Mouse (Mus musculus) testis, adult 2 months (tissue): ENCODE measurements around the gene Mpv17. TPM values are rescaled to one million over a fixed set of nuclear protein-coding genes. Genes with fewer than 3 reads are reported as not detected.

Experiments used
- H3K27ac ChIP-seq: fragments of 200-500 bp; 2 replicates; pipeline ENCODE4 v1.5.1; 2012; ENCODE audit warnings: low read depth, low read length; ENCODE audit not compliant: control insufficient read depth, insufficient read depth
- H3K27me3 ChIP-seq: fragments of 200-500 bp; 2 replicates; pipeline ENCODE4 v1.6.1; 2012; ENCODE audit warnings: mild to moderate bottlenecking, low read length, moderate library complexity; ENCODE audit not compliant: control insufficient read depth, insufficient read depth
- H3K36me3 ChIP-seq: fragments of 200-500 bp; 2 replicates; pipeline ENCODE4 v1.6.1; 2012; ENCODE audit warnings: mild to moderate bottlenecking, low read length; ENCODE audit not compliant: control insufficient read depth, insufficient read depth
- H3K4me1 ChIP-seq: fragments of 200-500 bp; 2 replicates; pipeline ENCODE4 v1.6.1; 2012; ENCODE audit warnings: low read length; ENCODE audit not compliant: control insufficient read depth, insufficient read depth
- H3K4me3 ChIP-seq: fragments of 200-500 bp; 2 replicates; pipeline ENCODE4 v1.5.1; 2012; ENCODE audit warnings: low read depth, mild to moderate bottlenecking, low read length, moderate library complexity, mixed read lengths; ENCODE audit not compliant: control insufficient read depth
- CTCF ChIP-seq: fragments of 200-500 bp; IDR thresholded peaks from 2 replicates; pipeline ENCODE4 v1.5.1; 2012; ENCODE audit warnings: low read depth, mild to moderate bottlenecking, inconsistent platforms, low read length, moderate library complexity; ENCODE audit not compliant: control insufficient read depth, insufficient read depth, insufficient replicate concordance
- POLR2A ChIP-seq: fragments of 200-500 bp; IDR thresholded peaks from 2 replicates; pipeline ENCODE4 v1.6.1; 2012; ENCODE audit warnings: low read depth, mild to moderate bottlenecking, inconsistent platforms, low read length, moderate library complexity; ENCODE audit not compliant: control insufficient read depth
- polyA plus RNA-seq: library from polyadenylated mRNA; depleted of rRNA; stranded (reverse); fragments of >200 nt; gene quantifications from 2 replicates; pipeline ENCODE4 v1.2.3, GENCODE M21; 2012; rRNA removed

Gene Mpv17
- polyA plus RNA-seq = 11.2 and 14.3 TPM in 2 replicates

GRCm38 (mm10) chr5:31154152-31154553, at the start of gene Mpv17:
Gene Mpv17 (minus strand): TSS chr5:31154251.
- H3K27ac ChIP-seq = peak within 1 kb of the TSS; percentile 54
- H3K4me3 ChIP-seq = peak within 1 kb of the TSS; percentile 81
- TF ChIP-seq POLR2A (peak; percentile 84), CTCF (no peak)
- peaks cover 5% of the 10 kb centered on the region for H3K4me1 ChIP-seq
- no peaks in the 10 kb centered on the region for H3K27me3 ChIP-seq
- peaks cover 1% of the 10 kb centered on the region for H3K36me3 ChIP-seq

- Histone ChIP-seq H3K27me3 (no peaks in the 10 kb centered on the region), H3K4me1 (peaks cover 6% of the 10 kb centered on the region), H3K4me3 (peak overlapping the region; percentile 95), H3K36me3 (peaks cover 5% of the 10 kb centered on the region), H3K27ac (peak overlapping the region; percentile 97)
- no peak for TF ChIP-seq CTCF
Measured at GRCm38 (mm10) chr5:31202933-31203332, 48.9 kb upstream of the Mpv17 start.

GRCm38 (mm10) chr5:31201742-31202590, 47.9 kb upstream of the Mpv17 start, which contains the start of gene Zfp513:
Gene Zfp513 (minus strand): TSS chr5:31202303.
- TF ChIP-seq POLR2A (peak; percentile 93), CTCF (peak; percentile 38; the same call in 1 of the 2 replicates)
- H3K27ac ChIP-seq = peak within 1 kb of the TSS; percentile 97
- H3K4me1 ChIP-seq = peaks cover 6% of the 10 kb centered on the region
- no peaks in the 10 kb centered on the region for H3K27me3 ChIP-seq
- peaks cover 3% of the 10 kb centered on the region for H3K36me3 ChIP-seq
- H3K4me3 ChIP-seq = peak within 1 kb of the TSS; percentile 95

- TF ChIP-seq CTCF (no peak), POLR2A (no peak)
- Histone ChIP-seq H3K4me3 (peak overlapping the region; percentile 95), H3K27me3 (no peaks in the 10 kb centered on the region), H3K4me1 (peaks cover 6% of the 10 kb centered on the region), H3K27ac (peak overlapping the region; percentile 85), H3K36me3 (peaks cover 2% of the 10 kb centered on the region)
Measured at GRCm38 (mm10) chr5:31201042-31201741, 47.1 kb upstream of the Mpv17 start.

DNA sequence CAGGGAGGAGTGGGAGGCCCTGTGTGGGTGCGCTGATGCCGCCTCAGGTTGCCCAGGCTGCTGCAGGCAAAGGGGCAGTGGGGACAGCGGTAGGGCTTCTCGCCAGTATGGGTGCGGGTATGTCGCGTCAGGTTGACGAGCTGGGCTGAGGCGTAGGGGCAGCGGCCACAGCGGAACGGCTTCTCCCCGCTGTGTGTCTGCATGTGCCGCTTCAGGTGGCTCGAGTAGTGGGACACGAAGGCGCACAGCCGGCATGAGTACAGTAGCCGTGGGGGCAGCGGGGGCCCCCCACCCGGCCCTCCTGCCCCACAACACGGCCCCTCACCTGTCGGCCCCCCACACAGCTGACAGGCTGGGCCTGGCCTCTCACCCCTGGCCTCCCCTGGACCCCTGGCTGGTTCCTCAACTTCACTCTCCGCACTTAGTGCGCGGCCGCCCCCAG, 46.3 kb upstream of the Mpv17 start:
- Histone ChIP-seq H3K4me1 (peaks cover 6% of the 10 kb centered on the region), H3K27me3 (no peaks in the 10 kb centered on the region), H3K4me3 (no peak overlapping the region), H3K36me3 (no peaks in the 10 kb centered on the region; the same call in none of the 2 replicates), H3K27ac (no peak overlapping the region)
- TF ChIP-seq POLR2A = no peak
- TF ChIP-seq CTCF = no peak

DNA sequence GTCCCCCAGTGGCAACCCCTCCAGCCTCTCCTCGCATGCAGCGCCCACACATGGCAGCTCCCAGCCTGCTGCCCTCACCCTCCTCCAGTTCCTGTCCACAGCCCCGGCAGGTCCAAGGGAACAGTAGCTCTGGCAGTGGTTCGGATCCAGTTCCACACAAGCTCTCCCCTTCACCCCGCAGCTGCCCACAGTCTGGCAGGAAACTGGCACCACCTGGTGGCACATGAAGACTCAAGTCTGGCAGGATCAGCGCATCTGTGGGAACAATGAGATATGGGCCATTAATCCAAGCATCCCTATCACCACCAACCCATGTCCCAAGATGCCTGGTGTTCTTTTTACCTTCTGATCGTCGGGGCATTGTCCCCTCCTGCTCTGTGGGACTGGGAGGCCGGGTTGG, 45.8 kb upstream of the Mpv17 start:
- Histone ChIP-seq H3K36me3 (no peaks in the 10 kb centered on the region; the same call in none of the 2 replicates), H3K4me3 (no peak overlapping the region), H3K4me1 (peaks cover 6% of the 10 kb centered on the region)

More for the DNA sequence above, 45.8 kb upstream of the Mpv17 start:
- TF ChIP-seq POLR2A = 0 out of 2 replicates have a peak, but pooled peaks have one; percentile 27
- 0 out of 2 replicates have a peak, but pooled peaks have one; percentile 10 for TF ChIP-seq CTCF
- Histone ChIP-seq H3K27ac (no peak overlapping the region), H3K27me3 (no peaks in the 10 kb centered on the region)
